Mouse (Mus musculus) adrenal gland, postnatal 4 days (tissue): ENCODE results near the gene C4b. TPM values are rescaled to one million over a fixed set of nuclear protein-coding genes. Genes with fewer than 3 reads are reported as not detected.
"Not testable (repeated sequence)": the region's sequence is repeated elsewhere in the genome, so short reads cannot be mapped to it uniquely, and the experiment has no call there.

Experiments
- DNase-seq, 2 experiments: peaks; one replicate each; pipeline ENCODE4 v3.0.0; 2021 to 2022; ENCODE audit warnings: low spot score in 2 of 2, mixed read lengths in 2 of 2
- long read RNA-seq, 2 experiments: library from polyadenylated mRNA; stranded (forward); transcript quantifications; one replicate each; pipeline ENCODE4 v2.0.0; 2021
- total RNA-seq, 2 experiments: library from RNA; stranded (reverse); gene quantifications; 2 replicates each; pipeline ENCODE4 v1.2.3; 2021

Gene C4b
- 100 to 1,000 TPM; 105 to 151 TPM for total RNA-seq
- long read RNA-seq, experiment 1, full-length matches to known transcripts = 41 of 189 reads
- long read RNA-seq, experiment 1, partial matches to known transcripts = 107 of 189 reads
- long read RNA-seq, experiment 1, other reads (novel, unspliced or antisense) = 41 of 189 reads
- long read RNA-seq, experiment 2, transcript C4b-203 (2 exons, 749 nt) = major isoform, 20 of 117 reads
- long read RNA-seq, experiment 2, partial matches to known transcripts = 65 of 117 reads
- long read RNA-seq, experiment 2, other reads (novel, unspliced or antisense) = 32 of 117 reads

DNA sequence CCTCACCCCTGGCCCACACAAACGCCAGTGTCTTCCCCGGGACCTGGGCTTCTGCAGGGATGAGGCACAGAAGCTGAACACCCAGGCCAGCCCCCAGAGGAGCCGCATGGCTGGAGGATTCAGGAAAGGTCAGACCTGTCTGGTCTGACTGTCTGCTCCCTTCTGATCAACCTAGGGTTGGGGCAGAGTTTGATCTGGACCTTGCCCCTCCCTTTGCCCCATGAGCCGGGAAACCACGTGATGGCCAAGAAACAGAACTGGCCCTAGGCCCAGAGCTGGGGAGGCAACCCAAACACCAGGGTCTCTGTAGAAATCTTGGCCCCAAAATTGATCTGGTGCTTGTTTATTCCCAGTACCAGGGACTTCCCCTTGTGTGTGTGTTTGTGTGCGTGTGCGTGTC lies at the start of gene C4b:
Gene C4b, minus strand, starts transcription at position 164 of the 400 bp plus-strand sequence.
- no peak for DNase-seq

GRCm38 (mm10) chr17:34777680-34778325 lies 34.1 kb upstream of the C4b start:
- no peak for DNase-seq

- no peak for DNase-seq
Measured at GRCm38 (mm10) chr17:34761471-34761870, 17.8 kb upstream of the C4b start.

GRCm38 (mm10) chr17:34746531-34746930 lies 2.8 kb upstream of the C4b start:
- DNase-seq = no peak

GRCm38 (mm10) chr17:34745166-34745565 lies 1.5 kb upstream of the C4b start:
- not testable (repeated sequence) for DNase-seq

DNA sequence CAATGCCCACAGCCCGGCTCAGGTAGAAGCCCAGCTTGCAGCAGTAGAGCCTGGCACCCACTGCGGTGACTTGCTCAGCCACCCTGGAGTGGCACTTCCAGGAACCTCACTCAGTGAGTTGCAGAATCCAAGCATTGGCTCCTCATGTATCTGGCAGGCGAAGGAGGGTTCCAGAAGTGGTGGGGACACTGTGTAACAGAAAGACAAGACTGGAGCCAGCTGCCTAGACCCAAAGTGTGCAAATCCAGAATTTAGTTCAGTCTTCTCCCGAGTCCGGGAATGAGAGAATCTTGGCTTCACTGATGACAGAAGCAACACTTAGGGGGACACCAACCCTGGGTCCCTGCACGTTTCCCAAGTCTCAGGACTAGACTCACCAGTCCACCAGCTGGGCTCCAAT lies 929 bp upstream of the C4b start:
- DNase-seq = not testable (repeated sequence)

GRCm38 (mm10) chr17:34744206-34744605 lies 524 bp upstream of the C4b start:
- no peak for DNase-seq

DNA sequence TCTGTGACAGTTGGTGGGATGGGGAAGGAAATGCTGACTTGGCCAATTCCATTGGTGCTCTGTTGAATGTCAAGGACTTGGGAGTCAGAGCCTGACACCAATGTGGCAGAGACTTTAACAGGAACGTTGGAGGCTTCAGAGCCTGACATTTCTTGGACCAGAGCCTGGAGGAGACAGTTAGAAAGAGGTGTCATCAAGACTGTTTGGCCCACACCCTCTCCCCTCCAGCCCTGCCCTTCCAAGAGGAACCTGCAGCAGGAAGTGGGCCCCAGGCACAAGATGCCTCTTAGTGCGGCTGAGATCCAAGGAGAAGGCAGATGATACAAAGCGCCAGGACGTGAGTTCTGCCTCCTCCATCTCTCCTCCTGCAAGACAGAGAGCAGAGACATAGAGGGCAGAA lies 3.4 kb downstream of the C4b start:
- no peak for DNase-seq

GRCm38 (mm10) chr17:34739708-34740107 lies 4.0 kb downstream of the C4b start:
- not testable (repeated sequence) for DNase-seq

DNA sequence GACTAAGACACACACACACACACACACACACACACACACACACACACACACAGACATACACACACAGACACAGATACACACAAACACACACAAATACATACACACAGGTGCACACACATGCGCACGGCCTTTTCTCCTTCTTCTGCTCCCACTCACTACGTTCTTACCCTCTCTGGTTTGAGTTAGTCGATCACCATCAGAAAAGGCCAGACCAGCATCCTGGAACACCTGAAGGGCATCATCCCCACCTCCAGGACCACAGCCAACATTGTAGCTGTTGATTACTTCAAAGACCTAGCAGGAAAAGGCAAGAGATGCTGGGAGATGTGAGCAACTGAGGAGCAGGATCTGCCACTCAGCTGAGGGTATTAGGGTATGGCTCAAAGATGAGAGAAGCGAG lies 6.2 kb downstream of the C4b start:
- DNase-seq = not testable (repeated sequence)

- not testable (repeated sequence) for DNase-seq
Measured at GRCm38 (mm10) chr17:34729779-34730553, 13.7 kb downstream of the C4b start.

- not testable (repeated sequence) for DNase-seq
Measured at GRCm38 (mm10) chr17:34729155-34729554, 14.5 kb downstream of the C4b start.

GRCm38 (mm10) chr17:34727887-34728286 lies 15.8 kb downstream of the C4b start:
- DNase-seq = no peak

DNA sequence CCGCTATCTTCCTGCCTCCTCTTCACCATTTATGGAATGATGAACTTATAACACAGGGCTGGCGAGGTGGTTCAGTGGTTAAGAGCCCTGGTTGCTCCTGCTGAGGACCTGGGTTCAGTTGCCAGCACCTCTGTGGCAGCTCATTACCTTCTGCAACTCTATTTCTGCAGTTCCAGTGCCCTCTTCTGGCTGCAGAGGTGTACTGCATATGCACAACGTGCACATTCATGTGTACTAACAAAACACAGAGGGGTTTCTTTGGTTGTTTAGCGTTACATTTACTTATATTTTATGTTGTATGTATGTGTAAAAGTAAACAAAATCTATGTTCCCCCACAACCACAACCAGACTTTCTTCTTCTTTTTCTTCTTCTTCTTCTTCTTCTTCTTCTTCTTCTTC lies 20.6 kb downstream of the C4b start:
- no peak for DNase-seq

- DNase-seq = not testable (repeated sequence)
Measured at GRCm38 (mm10) chr17:34722238-34722637, 21.4 kb downstream of the C4b start.

- not testable (repeated sequence) for DNase-seq
Measured at GRCm38 (mm10) chr17:34719886-34720285, 23.8 kb downstream of the C4b start.

- DNase-seq = no peak
Measured at GRCm38 (mm10) chr17:34717401-34717800, 26.3 kb downstream of the C4b start.

GRCm38 (mm10) chr17:34716247-34716646 lies 27.4 kb downstream of the C4b start:
- no peak for DNase-seq

GRCm38 (mm10) chr17:34715451-34715850 lies 28.2 kb downstream of the C4b start:
- DNase-seq = not testable (repeated sequence)

- DNase-seq = not testable (repeated sequence)
Measured at GRCm38 (mm10) chr17:34714908-34715445, 28.7 kb downstream of the C4b start.

- DNase-seq = not testable (repeated sequence)
Measured at GRCm38 (mm10) chr17:34714181-34714907, 29.3 kb downstream of the C4b start.
